Mouse (Mus musculus): ENCODE data around the gene Trarg1.
"Not testable (repeated sequence)": the region's sequence is repeated elsewhere in the genome, so short reads cannot be mapped to it uniquely, and the experiment has no call there.

The Trarg1 gene

GRCm38 (mm10) chr11:76679508-76679907 is at the start of gene Trarg1:
Gene Trarg1 (plus strand): TSS chr11:76679808.
- not testable (repeated sequence) for DNase-seq

- no peak for DNase-seq
Measured at GRCm38 (mm10) chr11:76630023-76630422, 49.6 kb upstream of the Trarg1 start.

GRCm38 (mm10) chr11:76630487-76630886 is 49.1 kb upstream of the Trarg1 start:
- no peak for DNase-seq

GRCm38 (mm10) chr11:76639269-76639985 is 40.2 kb upstream of the Trarg1 start:
- DNase-seq, result peak; percentile 62 to 75

- DNase-seq, result no peak
Measured at GRCm38 (mm10) chr11:76640231-76640630, 39.4 kb upstream of the Trarg1 start.

GRCm38 (mm10) chr11:76644257-76644656 is 35.4 kb upstream of the Trarg1 start:
- no peak for DNase-seq

GRCm38 (mm10) chr11:76645036-76645435 is 34.6 kb upstream of the Trarg1 start:
- DNase-seq, result no peak

GRCm38 (mm10) chr11:76645955-76646354 is 33.7 kb upstream of the Trarg1 start:
- DNase-seq, result peak; percentile 98

GRCm38 (mm10) chr11:76647062-76647461 is 32.5 kb upstream of the Trarg1 start:
- peak; percentile 32 to 56 for DNase-seq

GRCm38 (mm10) chr11:76647500-76647899 is 32.1 kb upstream of the Trarg1 start:
- peak; percentile 82 to 86 for DNase-seq

- no peak for DNase-seq
Measured at GRCm38 (mm10) chr11:76650862-76651560, 28.6 kb upstream of the Trarg1 start.

GRCm38 (mm10) chr11:76652838-76653334 is 26.7 kb upstream of the Trarg1 start:
- no peak for DNase-seq

- peak; percentile 52 to 73 for DNase-seq
Measured at GRCm38 (mm10) chr11:76655106-76655505, 24.5 kb upstream of the Trarg1 start.

- no peak for DNase-seq
Measured at GRCm38 (mm10) chr11:76657450-76657970, 22.1 kb upstream of the Trarg1 start.

GRCm38 (mm10) chr11:76659138-76659930 is 20.3 kb upstream of the Trarg1 start:
- DNase-seq, result peak; percentile 53 to 64

- no peak for DNase-seq
Measured at GRCm38 (mm10) chr11:76661790-76662468, 17.7 kb upstream of the Trarg1 start.

- peak; percentile 64 to 73 for DNase-seq
Measured at GRCm38 (mm10) chr11:76666002-76666649, 13.5 kb upstream of the Trarg1 start.

GRCm38 (mm10) chr11:76667807-76668206 is 11.8 kb upstream of the Trarg1 start:
- no peak for DNase-seq

GRCm38 (mm10) chr11:76671871-76672475 is 7.6 kb upstream of the Trarg1 start, which contains the start of gene Bhlha9:
Gene Bhlha9 (plus strand): TSS chr11:76672470.
- DNase-seq, result peak; percentile 80 to 82

- peak in 1 of 2 experiments; percentile 78 for DNase-seq
Measured at GRCm38 (mm10) chr11:76672561-76673384, 6.8 kb upstream of the Trarg1 start.

Data from cerebellum, postnatal 25 days (tissue).